Mouse (Mus musculus): ENCODE data around the gene Wfdc3. TPM values are rescaled to one million over a fixed set of nuclear protein-coding genes. Genes with fewer than 3 reads are reported as not detected.
A peak's percentile ranks its signal among the peaks of the same experiment; 100 is the strongest.

Wfdc3 gene
- polyA plus RNA-seq, 1 experiment from 2014 or later, result 2.4 TPM

DNA sequence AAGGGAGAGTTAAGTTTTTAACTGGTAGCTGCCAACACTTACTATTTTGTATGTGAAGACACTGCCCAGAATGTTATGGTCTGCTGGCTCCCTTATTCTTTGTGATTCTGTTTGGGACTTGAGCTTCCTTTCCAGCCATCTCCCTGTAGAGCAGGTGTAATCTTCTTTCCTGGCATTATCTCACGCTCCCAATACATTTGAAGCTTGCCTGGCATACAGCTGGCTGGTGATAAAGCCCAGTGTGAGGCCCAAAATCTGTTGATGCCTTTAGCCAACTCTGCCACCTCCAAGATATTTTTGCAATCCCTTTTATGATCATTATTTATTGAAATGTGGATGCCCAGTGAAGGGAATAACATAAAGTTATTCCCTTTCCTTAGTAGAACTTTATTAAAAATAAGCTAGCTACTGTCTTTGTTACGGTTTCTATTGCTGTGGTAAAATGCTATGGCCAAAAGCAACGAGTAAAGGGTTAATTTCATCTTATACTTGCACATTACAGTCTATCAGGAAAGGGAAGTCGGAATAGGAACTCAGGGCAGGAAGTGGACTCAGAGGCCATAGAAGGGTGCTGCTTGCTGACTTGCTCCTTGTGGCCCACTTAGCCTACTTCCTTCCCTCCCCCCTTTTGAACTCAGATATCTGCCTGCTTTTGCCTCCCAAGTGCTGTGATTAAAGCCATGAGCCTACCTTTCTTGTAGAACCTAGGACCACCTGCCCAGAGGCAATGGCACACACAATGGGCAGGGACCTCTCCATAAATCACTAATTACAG is 14.5 kb upstream of the Wfdc3 start:
- peak overlapping the region; percentile 56 for H3K9ac ChIP-seq
- peaks cover 93% of the 10 kb centered on the region for H3K36me3 ChIP-seq (replicated peaks)
- H3K27ac ChIP-seq (replicated peaks), result peak overlapping the region; percentile 97
- H3K4me1 ChIP-seq (replicated peaks), result peaks cover 84% of the 10 kb centered on the region
- peak overlapping the region; percentile 23 for H3K4me3 ChIP-seq (replicated peaks)
- H3K4me2 ChIP-seq, result peak overlapping the region; percentile 62
- 33% methylated on average over 4 of the region's 4 CpGs for WGBS (ENCODE audit: insufficient replicate concordance)
- H3K9me3 ChIP-seq (replicated peaks), result no peaks in the 10 kb centered on the region
- no peaks in the 10 kb centered on the region for H3K27me3 ChIP-seq
- ATAC-seq (ENCODE audit: insufficient read depth), result peak; percentile 72

DNA sequence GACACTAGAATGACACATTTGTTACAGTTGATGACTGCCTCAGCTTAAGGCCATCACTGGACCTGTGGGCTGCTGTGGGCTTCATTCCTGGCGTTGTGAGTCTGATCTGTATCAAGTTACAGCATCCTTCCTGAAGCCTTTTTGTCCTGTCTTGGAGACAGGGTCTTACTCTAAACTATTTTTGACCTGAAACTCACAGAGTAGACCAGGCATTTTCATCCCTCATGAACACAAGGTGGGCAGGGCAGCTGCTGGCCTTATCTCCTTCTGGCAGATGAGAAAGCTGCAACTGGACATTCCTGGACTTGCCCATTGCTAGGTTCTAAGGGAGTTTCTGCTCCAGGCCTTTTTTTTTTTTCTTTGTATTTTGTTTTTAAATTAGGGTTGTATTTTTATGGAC is 13.0 kb upstream of the Wfdc3 start:
- Histone ChIP-seq H3K4me2 (peak overlapping the region; percentile 62), H3K36me3 (replicated peaks) (peaks cover 98% of the 10 kb centered on the region), H3K27ac (replicated peaks) (peak overlapping the region; percentile 97), H3K9ac (peak overlapping the region; percentile 60), H3K4me3 (replicated peaks) (no peak overlapping the region), H3K4me1 (replicated peaks) (peaks cover 80% of the 10 kb centered on the region), H3K27me3 (no peaks in the 10 kb centered on the region), H3K9me3 (replicated peaks) (no peaks in the 10 kb centered on the region)
- ATAC-seq (ENCODE audit: insufficient read depth), result peak; percentile 67
- 38% methylated on average over 1 of the region's 1 CpGs for WGBS (ENCODE audit: insufficient replicate concordance)

DNA sequence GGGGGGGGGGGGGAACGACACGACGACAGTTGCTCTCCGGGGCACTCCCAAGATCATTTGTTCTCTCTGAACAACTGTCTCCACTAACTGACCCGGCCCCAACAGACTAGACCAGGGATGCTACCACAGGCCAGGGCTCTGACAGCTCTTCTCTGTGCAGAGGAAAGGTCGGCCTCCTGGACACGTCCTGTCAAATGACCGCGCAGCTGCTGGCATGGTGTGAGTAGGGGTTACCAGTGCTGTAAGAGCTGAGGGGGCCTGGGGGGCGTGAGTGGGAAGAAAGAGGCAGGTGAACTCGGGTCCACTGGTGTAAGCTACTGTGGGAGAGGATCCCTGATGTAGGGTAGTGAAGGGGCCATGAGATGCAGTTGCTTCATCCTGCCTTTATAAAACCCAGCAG is 12.1 kb upstream of the Wfdc3 start:
- Histone ChIP-seq H3K27me3 (no peaks in the 10 kb centered on the region), H3K9ac (peak overlapping the region; percentile 60), H3K4me2 (peak overlapping the region; percentile 62; the same call in 1 of the 2 replicates), H3K4me1 (replicated peaks) (peaks cover 75% of the 10 kb centered on the region), H3K36me3 (replicated peaks) (peaks cover 98% of the 10 kb centered on the region), H3K9me3 (replicated peaks) (no peaks in the 10 kb centered on the region), H3K27ac (replicated peaks) (peak overlapping the region; percentile 97), H3K4me3 (replicated peaks) (no peak overlapping the region)
- 89% methylated on average over 11 of the region's 11 CpGs for WGBS (ENCODE audit: insufficient replicate concordance)
- ATAC-seq (ENCODE audit: insufficient read depth), result no peak

DNA sequence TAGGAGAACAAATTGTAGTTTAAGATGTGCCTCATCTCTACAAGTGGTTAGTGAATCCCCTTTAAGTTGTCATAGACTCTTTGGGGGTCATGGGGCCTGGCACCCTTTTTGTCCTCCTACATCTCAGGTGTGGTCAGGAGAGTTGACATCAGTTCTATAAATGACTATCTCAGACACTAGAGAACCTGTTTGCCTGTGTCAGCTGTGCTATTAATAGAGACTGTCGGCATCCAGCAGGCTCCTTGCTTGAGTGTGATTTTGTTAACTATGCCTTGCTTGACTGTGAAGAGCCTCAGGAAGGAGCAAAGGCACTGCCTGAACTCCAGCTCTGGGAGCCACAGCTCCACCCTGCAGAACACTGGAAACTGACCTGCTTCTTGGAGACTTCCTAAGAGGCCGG is 9.1 kb upstream of the Wfdc3 start:
- H3K9me3 ChIP-seq (replicated peaks), result no peaks in the 10 kb centered on the region
- H3K27ac ChIP-seq (replicated peaks), result peak overlapping the region; percentile 97
- peaks cover 100% of the 10 kb centered on the region for H3K36me3 ChIP-seq (replicated peaks)
- H3K4me3 ChIP-seq (replicated peaks), result no peak overlapping the region
- H3K4me2 ChIP-seq, result no peak overlapping the region
- WGBS (ENCODE audit: insufficient replicate concordance), result 87% methylated on average over 2 of the region's 2 CpGs
- no peaks in the 10 kb centered on the region for H3K27me3 ChIP-seq
- H3K4me1 ChIP-seq (replicated peaks), result peaks cover 55% of the 10 kb centered on the region
- no peak overlapping the region for H3K9ac ChIP-seq
- ATAC-seq (ENCODE audit: insufficient read depth), result no peak

DNA sequence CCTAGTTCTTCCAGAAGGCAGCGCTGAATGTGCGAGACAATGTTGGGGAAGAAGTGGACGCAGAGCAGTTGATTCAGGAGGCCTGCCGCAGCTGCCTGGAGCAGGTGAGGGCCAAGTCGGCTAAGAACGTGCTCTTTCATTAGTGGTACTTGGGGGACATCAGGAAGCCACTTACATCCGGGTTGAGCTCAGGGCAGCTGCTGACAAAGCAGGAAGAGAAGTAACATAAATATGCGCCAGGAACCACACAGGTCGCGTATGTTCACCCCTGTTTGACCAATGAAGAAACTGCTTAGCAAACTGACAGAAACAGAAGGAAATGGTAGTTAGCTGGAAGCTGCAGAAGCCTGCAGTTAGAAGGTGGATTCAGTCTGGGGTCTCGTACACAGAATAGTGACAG is 8.4 kb upstream of the Wfdc3 start:
- Histone ChIP-seq H3K4me2 (no peak overlapping the region), H3K4me3 (replicated peaks) (no peak overlapping the region), H3K27me3 (no peaks in the 10 kb centered on the region), H3K9me3 (replicated peaks) (no peaks in the 10 kb centered on the region), H3K27ac (replicated peaks) (peak overlapping the region; percentile 97), H3K9ac (no peak overlapping the region; the same call in 1 of the 2 replicates), H3K4me1 (replicated peaks) (peaks cover 55% of the 10 kb centered on the region), H3K36me3 (replicated peaks) (peaks cover 100% of the 10 kb centered on the region)
- ATAC-seq (ENCODE audit: insufficient read depth), result no peak
- 58% methylated on average over 11 of the region's 11 CpGs for WGBS (ENCODE audit: insufficient replicate concordance)

DNA sequence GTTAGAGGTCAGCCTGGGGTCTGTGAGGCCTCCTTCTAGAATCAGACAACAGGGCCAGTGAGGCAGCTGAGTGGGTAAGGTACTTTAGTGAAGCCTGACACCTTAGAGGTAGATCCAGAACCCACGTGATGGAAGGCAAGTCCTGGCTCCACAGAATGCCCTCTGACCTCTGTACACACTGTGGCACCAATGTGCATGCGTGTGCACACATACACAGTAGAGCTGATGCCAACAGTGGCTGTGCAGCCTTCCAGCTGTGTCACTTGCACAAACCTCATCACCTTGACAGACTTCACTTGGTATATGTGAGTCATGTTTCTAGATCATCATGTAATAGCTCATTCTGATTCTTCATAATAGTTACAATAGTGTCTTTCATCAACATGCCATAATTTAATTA is 6.7 kb upstream of the Wfdc3 start:
- H3K27me3 ChIP-seq, result no peaks in the 10 kb centered on the region
- peaks cover 54% of the 10 kb centered on the region for H3K4me1 ChIP-seq (replicated peaks)
- H3K9me3 ChIP-seq (replicated peaks), result no peaks in the 10 kb centered on the region
- H3K36me3 ChIP-seq (replicated peaks), result peaks cover 100% of the 10 kb centered on the region
- WGBS (ENCODE audit: insufficient replicate concordance), result 88% methylated on average over 2 of the region's 2 CpGs
- H3K27ac ChIP-seq (replicated peaks), result no peak overlapping the region
- H3K9ac ChIP-seq, result no peak overlapping the region
- ATAC-seq (ENCODE audit: insufficient read depth), result no peak
- H3K4me3 ChIP-seq (replicated peaks), result no peak overlapping the region
- H3K4me2 ChIP-seq, result no peak overlapping the region

DNA sequence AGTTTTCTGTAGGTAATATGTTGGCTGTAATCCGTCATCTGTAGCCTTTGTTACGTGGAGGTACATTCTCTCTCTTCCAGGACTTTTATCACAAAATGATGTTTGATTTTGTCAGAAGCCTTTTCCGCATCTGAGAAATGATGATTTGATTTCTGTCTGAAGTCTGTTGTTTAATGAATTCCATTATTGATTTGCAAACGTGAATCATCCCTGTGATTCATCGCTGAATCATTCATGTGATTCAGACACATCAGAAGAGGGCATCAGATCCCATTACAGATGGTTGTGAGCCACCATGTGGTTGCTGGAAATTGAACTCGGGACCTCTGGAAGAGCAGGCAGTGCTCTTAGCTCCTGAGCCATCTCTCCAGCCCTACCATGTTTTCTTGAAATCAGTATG is 3.3 kb upstream of the Wfdc3 start:
- Histone ChIP-seq H3K9me3 (replicated peaks) (no peaks in the 10 kb centered on the region), H3K9ac (no peak overlapping the region), H3K4me1 (replicated peaks) (peaks cover 61% of the 10 kb centered on the region), H3K27me3 (peaks cover 5% of the 10 kb centered on the region), H3K4me3 (replicated peaks) (0 out of 2 replicates have a peak overlapping the region, but pooled peaks have one; percentile 90), H3K27ac (replicated peaks) (peak overlapping the region; percentile 58), H3K4me2 (peak overlapping the region; percentile 85), H3K36me3 (replicated peaks) (peaks cover 68% of the 10 kb centered on the region)
- 85% methylated on average over 6 of the region's 6 CpGs for WGBS (ENCODE audit: insufficient replicate concordance)
- no peak for ATAC-seq (ENCODE audit: insufficient read depth)

DNA sequence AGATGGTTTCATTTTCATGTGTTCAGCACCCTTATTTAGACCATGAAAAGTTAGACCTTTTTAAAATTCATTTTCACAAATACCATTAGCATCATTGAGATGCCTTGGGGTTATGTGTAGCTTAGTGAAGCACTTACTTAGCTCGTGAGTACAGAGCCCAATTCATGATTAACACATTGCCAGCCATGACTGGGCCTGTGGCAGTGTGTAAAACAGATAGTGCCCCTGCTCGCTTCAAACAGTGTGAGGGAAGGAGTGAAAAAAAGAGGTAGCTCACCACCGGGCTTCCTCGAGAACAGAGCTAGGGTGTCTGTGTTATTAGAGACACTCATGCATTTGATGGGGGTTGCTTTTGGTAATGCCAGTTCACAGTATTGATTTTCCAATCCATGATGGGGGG is 2.5 kb upstream of the Wfdc3 start:
- peaks cover 13% of the 10 kb centered on the region for H3K27me3 ChIP-seq
- H3K27ac ChIP-seq (replicated peaks), result peak overlapping the region; percentile 58
- H3K4me3 ChIP-seq (replicated peaks), result peak overlapping the region; percentile 90; the same call in 1 of the 2 replicates
- H3K4me1 ChIP-seq (replicated peaks), result peaks cover 61% of the 10 kb centered on the region
- H3K9ac ChIP-seq, result no peak overlapping the region
- peak overlapping the region; percentile 85 for H3K4me2 ChIP-seq
- peaks cover 60% of the 10 kb centered on the region for H3K36me3 ChIP-seq (replicated peaks)
- H3K9me3 ChIP-seq (replicated peaks), result no peaks in the 10 kb centered on the region
- WGBS (ENCODE audit: insufficient replicate concordance), result 52% methylated on average over 4 of the region's 4 CpGs
- ATAC-seq (ENCODE audit: insufficient read depth), result peak; percentile 29

DNA sequence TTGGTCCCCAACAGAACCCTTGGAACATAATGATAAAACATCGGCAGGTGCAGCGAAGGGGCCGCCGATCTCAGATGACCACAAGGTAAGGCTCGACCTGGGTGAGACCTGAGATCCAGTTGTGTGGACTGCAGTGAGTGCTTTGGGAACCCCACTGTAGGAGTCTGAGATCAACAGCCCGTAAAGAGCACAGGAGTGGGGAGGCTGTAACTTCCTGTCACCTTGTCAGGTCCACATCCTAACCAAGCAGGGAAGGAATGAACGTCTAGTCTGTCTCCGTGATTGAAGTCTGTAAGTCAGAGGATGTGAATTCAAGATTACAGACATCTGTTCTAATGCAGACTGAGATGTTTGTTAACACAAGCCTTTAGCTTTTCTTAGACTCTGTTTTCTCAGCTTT is 962 bp upstream of the Wfdc3 start:
- peak; percentile 27 for ATAC-seq (ENCODE audit: insufficient read depth)
- 31% methylated on average over 8 of the region's 8 CpGs for WGBS (ENCODE audit: insufficient replicate concordance)

DNA sequence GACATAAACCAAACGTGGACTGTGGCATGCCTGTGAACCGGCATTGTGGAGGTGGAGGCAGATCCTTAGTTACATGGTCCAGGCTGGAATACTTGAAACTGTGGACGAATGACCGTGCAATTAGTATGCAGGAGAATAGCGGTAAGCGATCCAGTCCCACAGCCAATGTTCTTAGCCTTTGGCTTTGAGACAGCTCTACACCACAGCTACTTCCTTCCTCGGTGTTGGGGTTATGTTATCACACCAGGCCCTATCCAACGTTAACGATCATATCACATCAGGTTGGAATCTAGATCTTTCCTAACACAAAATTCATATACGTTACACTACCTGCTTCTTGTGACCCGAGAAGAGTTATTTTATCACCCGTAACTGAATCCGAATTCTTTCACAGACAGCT is 744 bp downstream of the Wfdc3 start:
- Histone ChIP-seq H3K4me1 (replicated peaks) (peaks cover 51% of the 10 kb centered on the region), H3K27ac (replicated peaks) (peak overlapping the region; percentile 93), H3K9ac (peak overlapping the region; percentile 98)

More for the DNA sequence above, 962 bp upstream of the Wfdc3 start:
- Histone ChIP-seq H3K36me3 (replicated peaks) (peaks cover 45% of the 10 kb centered on the region), H3K27me3 (peaks cover 22% of the 10 kb centered on the region), H3K9ac (peak overlapping the region; percentile 98), H3K9me3 (replicated peaks) (no peaks in the 10 kb centered on the region), H3K27ac (replicated peaks) (peak overlapping the region; percentile 93), H3K4me2 (peak overlapping the region; percentile 85), H3K4me1 (replicated peaks) (peaks cover 52% of the 10 kb centered on the region), H3K4me3 (replicated peaks) (peak overlapping the region; percentile 90)

DNA sequence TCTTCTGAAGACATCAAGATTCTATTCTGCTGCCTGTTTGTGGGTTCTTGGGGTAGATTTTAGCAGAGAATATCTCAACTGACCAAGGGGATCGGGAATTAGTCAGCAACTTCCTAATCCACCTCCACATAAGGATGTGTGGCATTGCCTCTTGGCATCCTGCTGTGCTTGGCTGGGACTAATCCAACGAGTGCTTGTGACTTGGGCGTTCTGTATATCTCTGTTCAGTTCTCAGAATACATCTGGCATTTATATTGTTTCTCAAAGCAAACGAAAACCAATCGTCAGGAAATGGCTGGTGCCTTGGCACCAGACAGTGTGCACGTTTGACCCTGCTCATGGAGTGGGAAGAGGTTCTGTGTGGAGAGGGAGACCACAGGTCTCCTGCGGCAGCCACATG is 5.9 kb downstream of the Wfdc3 start:
- WGBS (ENCODE audit: insufficient replicate concordance), result 53% methylated on average over 7 of the region's 7 CpGs
- H3K9me3 ChIP-seq (replicated peaks), result no peaks in the 10 kb centered on the region
- H3K4me2 ChIP-seq, result no peak overlapping the region

More for the DNA sequence above, 744 bp downstream of the Wfdc3 start:
- Histone ChIP-seq H3K4me2 (peak overlapping the region; percentile 85), H3K27me3 (peaks cover 31% of the 10 kb centered on the region), H3K9me3 (replicated peaks) (no peaks in the 10 kb centered on the region), H3K36me3 (replicated peaks) (peaks cover 28% of the 10 kb centered on the region), H3K4me3 (replicated peaks) (peak overlapping the region; percentile 90)
- WGBS (ENCODE audit: insufficient replicate concordance), result 48% methylated on average over 13 of the region's 13 CpGs
- no peak for ATAC-seq (ENCODE audit: insufficient read depth)

More for the DNA sequence above, 5.9 kb downstream of the Wfdc3 start:
- H3K4me1 ChIP-seq (replicated peaks), result peaks cover 10% of the 10 kb centered on the region; the same call in 1 of the 2 replicates
- H3K9ac ChIP-seq, result no peak overlapping the region
- H3K27me3 ChIP-seq, result peaks cover 47% of the 10 kb centered on the region
- H3K36me3 ChIP-seq (replicated peaks), result no peaks in the 10 kb centered on the region
- H3K27ac ChIP-seq (replicated peaks), result no peak overlapping the region
- H3K4me3 ChIP-seq (replicated peaks), result no peak overlapping the region
- ATAC-seq (ENCODE audit: insufficient read depth), result no peak
